Mouse (Mus musculus) bone marrow, adult 2 months (tissue): ENCODE measurements around the gene Sppl3.

Source experiments
- CTCF ChIP-seq: fragments of 200-500 bp; IDR thresholded peaks from 2 replicates; pipeline ENCODE4 v1.5.1; 2011; ENCODE audit warnings: low read length, control low read depth; ENCODE audit not compliant: control insufficient read depth, insufficient read depth
- POLR2A ChIP-seq: fragments of 200-500 bp; IDR thresholded peaks from 2 replicates; pipeline ENCODE4 v1.6.1; 2011; ENCODE audit warnings: low read depth, mild to moderate bottlenecking, control low read depth, low read length, borderline replicate concordance; ENCODE audit not compliant: control insufficient read depth

DNA sequence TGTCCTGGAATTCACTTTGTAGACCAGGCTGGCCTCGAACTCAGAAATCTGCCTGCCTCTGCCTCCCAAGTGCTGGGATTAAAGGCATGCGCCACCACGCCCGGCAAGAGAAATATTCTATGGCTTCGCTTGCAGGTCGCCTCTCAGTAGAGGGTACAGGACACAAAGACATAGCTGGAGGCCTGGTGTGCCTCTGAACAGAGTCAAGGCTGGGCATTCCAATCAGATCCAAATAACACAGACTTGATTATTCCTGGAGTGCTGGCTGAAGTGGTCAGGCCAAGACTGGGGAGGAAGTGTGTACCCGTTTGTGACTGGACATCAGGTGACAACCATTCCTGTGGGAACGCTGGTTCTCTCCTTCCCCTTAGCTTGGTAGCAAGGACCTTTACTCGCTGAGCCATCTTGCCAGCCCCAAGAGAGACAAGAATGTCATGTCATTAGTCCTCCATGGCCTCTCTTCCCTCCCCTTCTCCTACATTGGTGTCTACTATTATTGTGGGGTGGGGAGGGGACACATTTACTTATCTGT is 131.3 kb downstream of the Sppl3 start:
- TF ChIP-seq CTCF: no peak
- no peak for TF ChIP-seq POLR2A
